In the genomic region with DNA sequence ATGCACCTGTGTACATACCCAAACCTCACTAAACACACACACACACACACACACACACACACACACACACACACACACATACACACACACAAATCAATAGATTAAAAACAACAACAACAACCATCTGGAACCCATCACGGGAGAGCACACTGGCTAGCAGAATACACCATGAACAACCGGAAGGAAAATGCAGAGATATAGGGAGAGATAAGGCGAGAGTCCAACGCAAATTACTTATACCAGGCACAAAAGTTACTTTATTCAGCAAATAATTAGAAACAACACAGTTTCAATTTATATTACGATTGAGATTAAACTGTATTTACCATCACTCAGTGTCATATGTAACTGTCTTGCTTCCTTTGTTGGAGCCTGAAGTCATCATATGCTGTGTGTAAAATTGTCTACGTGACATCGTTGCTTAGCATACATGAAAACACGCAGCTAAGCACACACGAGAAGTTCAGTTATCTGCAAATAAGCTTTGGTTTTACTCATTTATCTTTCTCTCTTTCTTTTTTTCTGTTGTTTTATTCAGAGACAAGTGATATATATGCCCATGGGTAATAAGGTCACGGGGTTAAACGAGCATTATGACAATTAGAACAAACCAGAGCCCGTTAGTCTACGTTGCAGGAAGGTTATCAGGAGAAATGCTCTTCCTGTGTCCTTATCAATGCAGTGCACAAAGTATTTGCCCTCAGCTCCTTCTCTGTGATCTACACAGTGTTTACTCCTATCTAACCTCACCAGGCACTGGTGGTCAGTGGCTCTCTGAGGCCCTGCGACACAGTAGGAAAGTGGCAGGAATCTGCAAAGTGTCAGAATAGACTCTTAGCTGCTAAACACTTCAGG, we compare ENCODE assay signal across 11 mouse cellular contexts.
DNase-seq lines count a peak whose midpoint lies in the region; ATAC-seq and TF ChIP-seq lines count a peak whose summit lies in the region.
"Had no signal": no experiment of that assay in that cellular context is flagged by ENCODE, and none has a peak within 500 bp of the region (broad histone marks: within the 10 kb centered on the region; RNA-seq: fewer than 3 reads in every experiment).

No protein-coding gene starts in this region.

- H3K36me3 ChIP-seq in liver, postnatal 0 days (replicated peaks; ENCODE audit: insufficient read depth, low read length): no peaks in the 10 kb centered on the region
- H3K36me3 ChIP-seq in stomach, embryonic 16.5 days (ENCODE audit: control insufficient read depth, insufficient read depth, low read length): no peaks in the 10 kb centered on the region
- no peaks in the 10 kb centered on the region for H3K36me3 ChIP-seq in forebrain, embryonic 14.5 days (ENCODE audit: control insufficient read depth, insufficient read depth, low read length)
- no peaks in the 10 kb centered on the region for H3K36me3 ChIP-seq in midbrain, embryonic 13.5 days
- H3K36me3 ChIP-seq: midbrain, embryonic 12.5 days had no signal

- no peak for DNase-seq in lung, adult 2 months
- DNase-seq in lung, postnatal 4 days: no peak
- peak; percentile 16 for DNase-seq in liver, postnatal 0 days
- DNase-seq in forebrain, embryonic 14.5 days (ENCODE audit: low spot score): no peak
- DNase-seq: cerebellum, adult 2 months; spleen, adult 18-20 months; thymus, postnatal 25 days had no signal

- TF ChIP-seq POLR2A in lung, adult 2 months (IDR thresholded peaks at IDR 0.05; ENCODE audit: borderline replicate concordance, extremely low read depth, low read depth, low read length): peak; percentile 20; the same call in 1 of the 2 replicates

- no peak overlapping the region; the same call in 1 of the 2 replicates for H3K9ac ChIP-seq in liver, postnatal 0 days (replicated peaks)
- no peak overlapping the region for H3K9ac ChIP-seq in stomach, embryonic 16.5 days (ENCODE audit: low read length)
- no peak overlapping the region for H3K9ac ChIP-seq in forebrain, embryonic 14.5 days (ENCODE audit: low read length)
- H3K9ac ChIP-seq in midbrain, embryonic 13.5 days (replicated peaks): no peak overlapping the region
- H3K9ac ChIP-seq: midbrain, embryonic 12.5 days had no signal

- no peak for TF ChIP-seq CTCF in lung, adult 2 months (IDR thresholded peaks at IDR 0.05; ENCODE audit: insufficient read depth, low read length)
- TF ChIP-seq CTCF in liver, postnatal 0 days (IDR thresholded peaks at IDR 0.05; ENCODE audit: low read depth): 0 out of 2 replicates have a peak, but pooled peaks have one; percentile 3

- H3K27ac ChIP-seq in liver, postnatal 0 days (ENCODE audit: low read depth): 0 out of 2 replicates have a peak overlapping the region, but pooled peaks have one; percentile 39
- no peak overlapping the region for H3K27ac ChIP-seq in stomach, embryonic 16.5 days (ENCODE audit: low read length)
- H3K27ac ChIP-seq in forebrain, embryonic 14.5 days (ENCODE audit: low read depth, low read length): no peak overlapping the region
- no peak overlapping the region for H3K27ac ChIP-seq in midbrain, embryonic 13.5 days
- H3K27ac ChIP-seq: midbrain, embryonic 12.5 days had no signal

- no peaks in the 10 kb centered on the region for H3K9me3 ChIP-seq in liver, postnatal 0 days (ENCODE audit: low read length)
- H3K9me3 ChIP-seq in stomach, embryonic 16.5 days (replicated peaks; ENCODE audit: control insufficient read depth, low read length): no peaks in the 10 kb centered on the region
- no peaks in the 10 kb centered on the region for H3K9me3 ChIP-seq in forebrain, embryonic 14.5 days (replicated peaks; ENCODE audit: control insufficient read depth, low read length)
- no peaks in the 10 kb centered on the region for H3K9me3 ChIP-seq in midbrain, embryonic 13.5 days
- H3K9me3 ChIP-seq: midbrain, embryonic 12.5 days had no signal

- no peaks in the 10 kb centered on the region for H3K27me3 ChIP-seq in liver, postnatal 0 days (ENCODE audit: insufficient read depth, low read length)
- H3K27me3 ChIP-seq in stomach, embryonic 16.5 days (ENCODE audit: control insufficient read depth, insufficient read depth, low read length): no peaks in the 10 kb centered on the region
- H3K27me3 ChIP-seq in forebrain, embryonic 14.5 days (replicated peaks; ENCODE audit: control insufficient read depth, insufficient read depth, low read length): no peaks in the 10 kb centered on the region
- no peaks in the 10 kb centered on the region for H3K27me3 ChIP-seq in midbrain, embryonic 13.5 days
- H3K27me3 ChIP-seq: midbrain, embryonic 12.5 days had no signal

- peaks cover 10% of the 10 kb centered on the region for H3K4me1 ChIP-seq in lung, adult 2 months (ENCODE audit: control insufficient read depth, insufficient read depth, low read length)
- H3K4me1 ChIP-seq in liver, postnatal 0 days (ENCODE audit: insufficient read depth): peaks cover 17% of the 10 kb centered on the region
- peaks cover 5% of the 10 kb centered on the region; the same call in 1 of the 2 replicates for H3K4me1 ChIP-seq in stomach, embryonic 16.5 days (ENCODE audit: control insufficient read depth, insufficient read depth, low read length)
- no peaks in the 10 kb centered on the region for H3K4me1 ChIP-seq in forebrain, embryonic 14.5 days (ENCODE audit: control insufficient read depth, insufficient read depth, low read length)
- H3K4me1 ChIP-seq in midbrain, embryonic 13.5 days (replicated peaks): no peaks in the 10 kb centered on the region
- H3K4me1 ChIP-seq: midbrain, embryonic 12.5 days had no signal

- no peak overlapping the region for H3K4me3 ChIP-seq in lung, adult 2 months (replicated peaks; ENCODE audit: extremely low read depth, low read depth, low read length)
- H3K4me3 ChIP-seq in liver, postnatal 0 days (ENCODE audit: low read depth, low read length): no peak overlapping the region
- H3K4me3 ChIP-seq in stomach, embryonic 16.5 days (replicated peaks; ENCODE audit: low read length): no peak overlapping the region
- no peak overlapping the region for H3K4me3 ChIP-seq in forebrain, embryonic 14.5 days (ENCODE audit: low read depth, low read length)
- no peak overlapping the region for H3K4me3 ChIP-seq in midbrain, embryonic 13.5 days (replicated peaks)
- H3K4me3 ChIP-seq: midbrain, embryonic 12.5 days had no signal

- peak; percentile 97 for TF ChIP-seq EP300 in liver, postnatal 0 days (IDR thresholded peaks at IDR 0.05; ENCODE audit: low read depth)

- peak; percentile 83 for ATAC-seq in erythroblast, adult 5-6 weeks (replicated peaks; ENCODE audit: low FRiP score, poor library complexity, severe bottlenecking)
- ATAC-seq in liver, postnatal 0 days: peak; percentile 97
- peak; percentile 33; the same call in 1 of the 2 replicates for ATAC-seq in stomach, embryonic 16.5 days (ENCODE audit: insufficient read depth, low FRiP score)
- ATAC-seq in forebrain, embryonic 14.5 days: no peak
- ATAC-seq in midbrain, embryonic 13.5 days: no peak

- 41% methylated on average over 14 of the region's 14 CpGs for WGBS in lung, adult 2 months
- 23% methylated on average over 14 of the region's 14 CpGs for WGBS in liver, postnatal 0 days (ENCODE audit: insufficient replicate concordance)
- 39% methylated on average over 14 of the region's 14 CpGs for WGBS in stomach, embryonic 16.5 days
- 81% methylated on average over 14 of the region's 14 CpGs for WGBS in forebrain, embryonic 14.5 days
- 80% methylated on average over 14 of the region's 14 CpGs for WGBS in midbrain, embryonic 13.5 days

- H3K4me2 ChIP-seq in liver, postnatal 0 days (ENCODE audit: low read depth, low read length): peak overlapping the region; percentile 52
- no peak overlapping the region for H3K4me2 ChIP-seq in stomach, embryonic 16.5 days (ENCODE audit: low read depth, low read length)
- no peak overlapping the region for H3K4me2 ChIP-seq in forebrain, embryonic 14.5 days (ENCODE audit: low read length)
- no peak overlapping the region for H3K4me2 ChIP-seq in midbrain, embryonic 13.5 days (replicated peaks)
- H3K4me2 ChIP-seq: midbrain, embryonic 12.5 days had no signal

Comparison
In these comparisons a context has a peak if more than half of its experiments do, and no peak if none do; other contexts are left out.
1. ATAC-seq: peak in erythroblast, adult 5-6 weeks (single experiment), liver, postnatal 0 days (single experiment) and stomach, embryonic 16.5 days (single experiment); none in forebrain, embryonic 14.5 days (single experiment) and midbrain, embryonic 13.5 days (single experiment).